Mouse (Mus musculus) leukemia stem cell, adult 10-12 weeks (primary cell): ENCODE data around the gene Erp44. TPM values are rescaled to one million over a fixed set of nuclear protein-coding genes. Genes with fewer than 3 reads are reported as not detected.

ENCODE experiments used
- polyA plus RNA-seq: library from polyadenylated mRNA; stranded (reverse); fragments of >175 nt; gene quantifications from 2 replicates; pipeline ENCODE4 v1.2.3, GENCODE M21; 2012; ENCODE audit warnings: low replicate concordance

The Erp44 gene
- 8.0 and 17.0 TPM in 2 replicates for polyA plus RNA-seq

GRCm38 (mm10) chr4:48279498-48280134, at the start of gene Erp44, which contains the start of gene Invs:
Gene Erp44, minus strand, starts transcription at chr4:48279558.
Gene Invs, plus strand, starts transcription at chr4:48279760.

Other genes starting within 250 kb of the Erp44 start
- 10.4 and 16.7 TPM in 2 replicates for gene Nr4a3, start 234.4 kb downstream of the Erp44 start, polyA plus RNA-seq
- 0.43 and 2.8 TPM in 2 replicates for gene Stx17, start 154.6 kb downstream of the Erp44 start, polyA plus RNA-seq
- 2.3 and 3.3 TPM in 2 replicates for gene Invs, start 202 bp upstream of the Erp44 start, polyA plus RNA-seq
- gene Tex10, start 193.9 kb upstream of the Erp44 start, polyA plus RNA-seq = 6.7 and 13.1 TPM in 2 replicates